In the genomic region with DNA sequence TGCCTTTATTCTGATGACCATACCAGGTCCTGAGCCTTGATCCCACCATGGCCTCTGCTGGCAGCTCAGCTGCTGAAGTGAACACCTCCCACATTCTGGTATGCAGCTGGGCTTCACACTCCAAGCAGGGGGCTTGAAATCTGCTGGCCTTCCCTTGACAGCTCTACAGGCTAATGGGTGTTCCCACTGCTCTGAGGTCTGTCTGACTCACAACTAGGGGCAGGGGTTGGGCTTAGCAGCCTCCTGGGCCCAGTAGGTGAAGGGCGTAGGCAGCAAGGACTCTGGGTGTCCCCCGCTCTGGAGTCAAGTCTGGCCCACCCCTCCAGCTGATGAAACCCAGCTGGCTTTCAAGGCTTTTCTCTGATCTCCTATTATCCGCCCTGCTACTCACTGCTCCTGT, we compare ENCODE assay signal across 28 mouse cellular contexts.
DNase-seq lines count a peak whose midpoint lies in the region; ATAC-seq and TF ChIP-seq lines count a peak whose summit lies in the region.
"Had no signal": no experiment of that assay in that cellular context is flagged by ENCODE, and none has a peak within 500 bp of the region (broad histone marks: within the 10 kb centered on the region; RNA-seq: fewer than 3 reads in every experiment).

No protein-coding gene starts in this region.

- no peak overlapping the region for H3K27ac ChIP-seq in kidney, embryonic 14.5 days (ENCODE audit: low read depth, low read length)
- H3K27ac ChIP-seq in kidney, postnatal 0 days = no peak overlapping the region
- peak overlapping the region; percentile 23; the same call in 1 of the 2 replicates for H3K27ac ChIP-seq in bone marrow, adult 2 months (ENCODE audit: control insufficient read depth, insufficient read depth, low read depth, low read length, poor library complexity)
- no peak overlapping the region for H3K27ac ChIP-seq in cerebellum, adult 2 months (ENCODE audit: insufficient read depth, low read length)
- H3K27ac ChIP-seq: forebrain, embryonic 10.5 days; forebrain, embryonic 13.5 days; heart, adult 2 months; heart, embryonic 10.5 days; heart, embryonic 13.5 days; hindbrain, embryonic 14.5 days; hindbrain, postnatal 0 days had no signal

- no peak overlapping the region for H3K4me3 ChIP-seq in kidney, embryonic 14.5 days (ENCODE audit: low read length)
- H3K4me3 ChIP-seq in kidney, postnatal 0 days (replicated peaks; ENCODE audit: low read depth, low read length) = no peak overlapping the region
- H3K4me3 ChIP-seq in bone marrow, adult 2 months (replicated peaks; ENCODE audit: control insufficient read depth, low read depth, low read length) = no peak overlapping the region
- no peak overlapping the region for H3K4me3 ChIP-seq in cerebellum, adult 2 months (replicated peaks; ENCODE audit: insufficient read depth, low read depth, low read length)
- H3K4me3 ChIP-seq: forebrain, embryonic 10.5 days; forebrain, embryonic 13.5 days; heart, adult 2 months; heart, embryonic 10.5 days; heart, embryonic 13.5 days had no signal

- H3K9me3 ChIP-seq in kidney, embryonic 14.5 days (ENCODE audit: control insufficient read depth, low read length) = no peaks in the 10 kb centered on the region
- H3K9me3 ChIP-seq in kidney, postnatal 0 days (replicated peaks; ENCODE audit: low read length) = no peaks in the 10 kb centered on the region
- H3K9me3 ChIP-seq: forebrain, embryonic 10.5 days; forebrain, embryonic 13.5 days; heart, embryonic 10.5 days; heart, embryonic 13.5 days had no signal

- no peak overlapping the region for H3K9ac ChIP-seq in kidney, embryonic 14.5 days (ENCODE audit: low read depth, low read length)
- H3K9ac ChIP-seq in kidney, postnatal 0 days (ENCODE audit: low read depth, low read length) = no peak overlapping the region
- H3K9ac ChIP-seq: forebrain, embryonic 13.5 days; heart, embryonic 13.5 days; hindbrain, embryonic 14.5 days had no signal

- TF ChIP-seq POLR2A in bone marrow, adult 2 months (IDR thresholded peaks at IDR 0.05; ENCODE audit: borderline replicate concordance, control insufficient read depth, low read depth, low read length) = no peak
- TF ChIP-seq POLR2A in cerebellum, adult 2 months (IDR thresholded peaks at IDR 0.05; ENCODE audit: borderline replicate concordance, insufficient read depth, low read length) = no peak

- DNase-seq in kidney, adult 8-10 months = no peak
- DNase-seq in kidney, postnatal 0 days (ENCODE audit: low spot score) = peak; percentile 51
- DNase-seq in kidney, adult 18-20 months = no peak
- DNase-seq in NIH3T3 (ENCODE audit: low read depth) = peak; percentile 28
- DNase-seq in cerebellum, adult 2 months = no peak
- DNase-seq: adrenal gland, postnatal 25 days; cerebellum, adult 11 months; cerebellum, adult 8-10 months; cerebellum, postnatal 10 days; cerebellum, postnatal 36 days; embryo, embryonic 11 days; gastrocnemius, postnatal 10 days; gastrocnemius, postnatal 36 days; heart, adult 2 months; heart, postnatal 14 days; heart, postnatal 4 days had no signal

- no peak overlapping the region for H3K4me2 ChIP-seq in kidney, embryonic 14.5 days (replicated peaks; ENCODE audit: low read depth, low read length)
- H3K4me2 ChIP-seq in kidney, postnatal 0 days (ENCODE audit: low read length) = no peak overlapping the region
- H3K4me2 ChIP-seq: forebrain, embryonic 13.5 days; heart, embryonic 13.5 days; hindbrain, embryonic 14.5 days had no signal

- TF ChIP-seq CTCF in kidney, postnatal 0 days (IDR thresholded peaks at IDR 0.05; ENCODE audit: low read depth) = no peak
- no peak for TF ChIP-seq CTCF in bone marrow, adult 2 months (IDR thresholded peaks at IDR 0.05; ENCODE audit: control insufficient read depth, insufficient read depth, low read length)
- no peak for TF ChIP-seq CTCF in cerebellum, adult 2 months (IDR thresholded peaks at IDR 0.05; ENCODE audit: borderline replicate concordance, insufficient read depth, low read depth, low read length)

- H3K4me1 ChIP-seq in kidney, embryonic 14.5 days (ENCODE audit: control insufficient read depth, insufficient read depth, low read length) = 0 out of 2 replicates have a peak, but pooled peaks cover 5% of the 10 kb centered on the region
- H3K4me1 ChIP-seq in kidney, postnatal 0 days (replicated peaks; ENCODE audit: insufficient read depth, low read length) = 0 out of 2 replicates have a peak, but pooled peaks cover 4% of the 10 kb centered on the region
- peaks cover 1% of the 10 kb centered on the region; the same call in 1 of the 2 replicates for H3K4me1 ChIP-seq in bone marrow, adult 2 months (ENCODE audit: control insufficient read depth, insufficient read depth, low read length)
- H3K4me1 ChIP-seq in cerebellum, adult 2 months (ENCODE audit: control insufficient read depth, insufficient read depth, low read length) = no peaks in the 10 kb centered on the region
- H3K4me1 ChIP-seq: forebrain, embryonic 13.5 days had no signal

- H3K36me3 ChIP-seq in kidney, embryonic 14.5 days (ENCODE audit: control insufficient read depth, insufficient read depth, low read length) = no peaks in the 10 kb centered on the region
- no peaks in the 10 kb centered on the region for H3K36me3 ChIP-seq in kidney, postnatal 0 days (ENCODE audit: insufficient read depth, low read length)
- H3K36me3 ChIP-seq: forebrain, embryonic 10.5 days; heart, embryonic 10.5 days; heart, embryonic 13.5 days had no signal

- WGBS in kidney, embryonic 14.5 days = 30% methylated on average over 3 of the region's 3 CpGs
- 26% methylated on average over 3 of the region's 3 CpGs for WGBS in kidney, postnatal 0 days
- WGBS in bone marrow, adult 2 months = 78% methylated on average over 3 of the region's 3 CpGs
- WGBS in cerebellum, adult 2 months = 72% methylated on average over 3 of the region's 3 CpGs

- ATAC-seq in kidney, embryonic 14.5 days (ENCODE audit: low FRiP score, low TSS enrichment) = peak; percentile 60; the same call in 1 of the 2 replicates
- ATAC-seq in kidney, postnatal 0 days (replicated peaks; ENCODE audit: low FRiP score, low read depth) = peak; percentile 46; the same call in 1 of the 2 replicates
- ATAC-seq: activated CD4-positive, CD25-positive, alpha-beta regulatory T cell, adult 4 months; CD4-positive, CD25-positive, alpha-beta regulatory T cell, adult 4 months; forebrain, embryonic 13.5 days; forebrain, embryonic 16.5 days; hindbrain, postnatal 0 days; inflammation-experienced regulatory T-cells, adult 6 months had no signal

- H3K27me3 ChIP-seq in kidney, embryonic 14.5 days (ENCODE audit: control insufficient read depth, insufficient read depth, low read length) = no peaks in the 10 kb centered on the region
- no peaks in the 10 kb centered on the region for H3K27me3 ChIP-seq in kidney, postnatal 0 days (ENCODE audit: insufficient read depth, low read length)
- H3K27me3 ChIP-seq in cerebellum, adult 2 months (ENCODE audit: control insufficient read depth, insufficient read depth, low read length) = no peaks in the 10 kb centered on the region
- H3K27me3 ChIP-seq: forebrain, embryonic 13.5 days; heart, embryonic 13.5 days had no signal

Comparison
In these comparisons a context has a peak if more than half of its experiments do, and no peak if none do; other contexts are left out.
1. DNase-seq: peak in kidney, postnatal 0 days (single experiment) and NIH3T3 (single experiment); none in kidney, adult 8-10 months (0 of 2), kidney, adult 18-20 months (single experiment) and cerebellum, adult 2 months (0 of 2).